8 mouse cellular contexts compared by ENCODE assay signal in the genomic region with DNA sequence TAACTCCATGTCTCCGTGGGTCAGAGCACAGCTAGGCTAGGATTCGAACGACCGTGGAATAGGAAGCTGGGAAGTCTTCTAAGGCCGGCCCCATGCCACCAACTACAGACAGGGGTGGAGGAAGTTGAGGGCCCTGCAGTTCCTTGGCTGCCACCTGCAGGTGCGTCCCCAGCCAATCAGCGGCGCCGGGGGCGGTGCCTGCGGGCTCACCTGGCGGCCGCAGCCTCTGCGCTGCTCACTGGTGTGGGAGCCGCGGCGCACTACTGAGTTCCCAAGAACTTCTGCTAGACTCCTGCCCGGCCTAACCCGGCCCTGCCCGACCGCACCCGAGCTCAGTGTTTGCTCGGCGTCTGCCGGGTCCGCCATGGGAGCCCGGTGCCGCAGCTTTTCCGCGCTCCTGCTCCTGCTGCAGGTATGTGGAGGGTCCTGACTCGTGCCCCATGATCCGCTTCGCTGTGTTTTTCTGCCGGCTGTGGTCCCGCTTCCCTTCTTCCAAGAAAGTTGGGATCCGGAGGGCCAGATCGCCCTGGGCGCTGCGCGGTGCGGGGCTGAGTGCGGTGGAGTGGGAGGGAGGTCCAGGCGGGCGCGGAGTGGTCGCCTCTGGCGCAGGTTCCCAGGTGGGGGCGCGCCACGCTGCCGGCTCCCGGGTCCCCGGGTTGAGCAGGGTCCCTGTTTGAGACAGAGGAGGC. TPM values are rescaled to one million over a fixed set of nuclear protein-coding genes. Genes with fewer than 3 reads are reported as not detected.
DNase-seq lines count a peak whose midpoint lies in the region; ATAC-seq lines count a peak whose summit lies in the region.

Gene Cdh1 (plus strand): TSS at position 221 of the 689 bp plus-strand sequence.

- peak within 1 kb of the TSS; percentile 67 for H3K4me3 ChIP-seq in heart, embryonic 16.5 days (ENCODE audit: low read length)

- ATAC-seq in common myeloid progenitor, adult 5-6 weeks (replicated peaks; ENCODE audit: low read depth, poor library complexity, severe bottlenecking) = peak; percentile 36; the same call in 1 of the 2 replicates
- ATAC-seq in heart, embryonic 16.5 days (replicated peaks; ENCODE audit: extremely low read depth, insufficient read depth, low FRiP score) = no peak; the same call in 1 of the 2 replicates

- peak within 1 kb of the TSS; percentile 61 for H3K9ac ChIP-seq in heart, embryonic 16.5 days (ENCODE audit: low read length)

- peaks cover 42% of the 10 kb centered on the region for H3K27me3 ChIP-seq in heart, embryonic 16.5 days (ENCODE audit: control insufficient read depth, insufficient read depth, low read length)

- no peak within 1 kb of the TSS for H3K27ac ChIP-seq in heart, embryonic 16.5 days (ENCODE audit: low read length)

- H3K4me1 ChIP-seq in heart, embryonic 16.5 days (ENCODE audit: control insufficient read depth, insufficient read depth, low read length) = peaks cover 6% of the 10 kb centered on the region

- H3K4me2 ChIP-seq in heart, embryonic 16.5 days (ENCODE audit: low read depth, low read length) = peak within 1 kb of the TSS; percentile 92

- WGBS in heart, embryonic 16.5 days = under 1% methylated on average over 53 of the region's 53 CpGs

- H3K36me3 ChIP-seq in heart, embryonic 16.5 days (ENCODE audit: control insufficient read depth, insufficient read depth) = no peaks in the 10 kb centered on the region

- H3K9me3 ChIP-seq in heart, embryonic 16.5 days (replicated peaks; ENCODE audit: control insufficient read depth, low read length) = no peaks in the 10 kb centered on the region

- peak; percentile 10 to 20 for DNase-seq in layer of hippocampus, postnatal 25 days (ENCODE audit: extremely low spot score in 1 of 2, low spot score in 1 of 2)
- DNase-seq in layer of hippocampus, postnatal 14 days (ENCODE audit: low spot score in 2 of 2) = no peak
- DNase-seq in kidney, postnatal 14 days = peak; percentile 94
- peak; percentile 84 for DNase-seq in lung, postnatal 10 days
- peak; percentile 71 for DNase-seq in ovary, postnatal 36 days (ENCODE audit: low spot score)
- peak; percentile 77 for DNase-seq in urinary bladder, postnatal 25 days (ENCODE audit: low spot score)

RNA-seq across cellular contexts. Expression of gene Cdh1, which starts in this region (rescaled TPM):
- total RNA-seq in layer of hippocampus, postnatal 25 days (2021) = under 1 TPM; 0.42 to 0.59 TPM
- under 1 TPM; 0.24 to 0.35 TPM for total RNA-seq in layer of hippocampus, postnatal 14 days (2021)
- 0.23 and 0.63 TPM in 2 replicates for total RNA-seq in common myeloid progenitor, adult 5-6 weeks (2017)
- polyA plus RNA-seq in heart, embryonic 16.5 days (2015; fragmentation: Nextera tagmentation; extraction: Ambion mirVana) = 11.9 and 18.5 TPM in 2 replicates

Comparison
In these comparisons a context has a peak if more than half of its experiments do, and no peak if none do; other contexts are left out.
1. Peak in DNase-seq in layer of hippocampus, postnatal 25 days; RNA of the gene not detected or under 1 TPM.
2. Peak in ATAC-seq in common myeloid progenitor, adult 5-6 weeks; RNA of the gene not detected or under 1 TPM.
3. DNase-seq: peak in kidney, postnatal 14 days (single experiment), lung, postnatal 10 days (single experiment), ovary, postnatal 36 days (single experiment) and urinary bladder, postnatal 25 days (single experiment); none in layer of hippocampus, postnatal 14 days (0 of 2).